Comparison of ENCODE assay signal across 12 mouse cellular contexts in the genomic region with DNA sequence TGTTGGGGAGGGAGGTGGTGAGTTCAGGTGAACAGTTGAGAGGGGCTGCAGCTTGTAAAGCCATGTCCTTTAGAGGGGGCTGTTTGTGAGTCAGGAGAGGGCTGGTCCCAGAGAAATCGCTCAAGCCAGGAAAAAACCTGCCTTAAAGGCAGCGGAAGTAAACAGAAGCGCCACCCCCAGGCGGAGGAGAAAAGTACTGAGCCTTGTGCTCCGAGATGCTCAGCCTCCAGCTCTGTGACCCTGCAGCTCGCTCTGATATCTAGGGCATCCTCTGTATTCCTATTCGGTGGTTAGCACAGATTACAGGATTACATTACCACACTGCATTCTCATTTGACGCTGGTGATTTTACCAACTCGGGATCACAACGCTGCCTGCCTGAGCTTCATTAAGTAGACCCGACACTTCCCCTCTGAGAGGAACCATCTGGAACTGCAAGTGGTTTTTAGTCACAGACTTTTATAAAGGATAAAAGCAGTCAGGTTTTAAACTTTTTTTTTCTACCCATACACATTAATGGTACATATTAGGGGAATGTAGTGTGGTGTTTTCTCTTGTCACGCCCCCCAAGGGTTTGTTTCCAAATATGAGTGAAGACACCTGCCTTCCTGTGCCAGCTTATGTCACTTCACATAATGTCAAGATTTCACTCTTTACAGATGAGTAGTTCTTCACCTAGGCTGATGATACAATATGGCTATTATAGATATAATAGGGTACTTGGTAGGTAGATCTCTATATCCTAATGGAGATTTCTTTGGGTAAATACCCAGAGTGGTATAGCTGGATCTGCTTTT.
DNase-seq lines count a peak whose midpoint lies in the region; ATAC-seq and TF ChIP-seq lines count a peak whose summit lies in the region.
"Had no signal": no experiment of that assay in that cellular context is flagged by ENCODE, and none has a peak within 500 bp of the region (broad histone marks: within the 10 kb centered on the region; RNA-seq: fewer than 3 reads in every experiment).

No protein-coding gene starts in this region.

- H3K9ac ChIP-seq in midbrain, postnatal 0 days (replicated peaks; ENCODE audit: low read length, poor library complexity, severe bottlenecking), result no peak overlapping the region
- H3K9ac ChIP-seq: embryonic facial prominence, embryonic 13.5 days had no signal

- DNase-seq in kidney, adult 9 months, result peak; percentile 1
- DNase-seq in kidney, postnatal 25 days, result no peak
- DNase-seq in midbrain, postnatal 0 days (ENCODE audit: low spot score), result peak; percentile 48
- no peak for DNase-seq in midbrain, embryonic 10.5 days (ENCODE audit: low spot score)
- DNase-seq in embryo, embryonic 10.5 days (ENCODE audit: low spot score), result peak; percentile 47
- DNase-seq in retina, adult 2 months (ENCODE audit: low read depth, low spot score), result peak; percentile 20
- DNase-seq in spleen, adult 18-20 months, result no peak
- no peak for DNase-seq in adrenal gland, adult 2 months
- DNase-seq: kidney, adult 11 months; lung, postnatal 36 days; right cerebral cortex, postnatal 25 days had no signal

- H3K9me3 ChIP-seq in midbrain, postnatal 0 days (ENCODE audit: low read length), result no peaks in the 10 kb centered on the region
- no peaks in the 10 kb centered on the region for H3K9me3 ChIP-seq in midbrain, embryonic 10.5 days (replicated peaks)

- 0 out of 2 replicates have a peak, but pooled peaks have one; percentile 52 for ATAC-seq in midbrain, postnatal 0 days (ENCODE audit: low FRiP score)

- 37% methylated on average over 12 of the region's 12 CpGs for WGBS in midbrain, postnatal 0 days
- WGBS in midbrain, embryonic 10.5 days, result 57% methylated on average over 12 of the region's 12 CpGs

- H3K27me3 ChIP-seq in midbrain, postnatal 0 days (ENCODE audit: insufficient read depth, low read length), result no peaks in the 10 kb centered on the region
- no peaks in the 10 kb centered on the region for H3K27me3 ChIP-seq in midbrain, embryonic 10.5 days (ENCODE audit: low read depth, poor library complexity, severe bottlenecking)

- no peak overlapping the region for H3K27ac ChIP-seq in midbrain, postnatal 0 days (ENCODE audit: low read depth, low read length)
- H3K27ac ChIP-seq in midbrain, embryonic 10.5 days (replicated peaks), result no peak overlapping the region
- H3K27ac ChIP-seq: embryonic facial prominence, embryonic 13.5 days had no signal

- H3K4me3 ChIP-seq in midbrain, postnatal 0 days (ENCODE audit: low read depth, low read length), result no peak overlapping the region
- H3K4me3 ChIP-seq in midbrain, embryonic 10.5 days, result no peak overlapping the region
- H3K4me3 ChIP-seq: embryonic facial prominence, embryonic 13.5 days had no signal

- no peaks in the 10 kb centered on the region for H3K36me3 ChIP-seq in midbrain, postnatal 0 days (ENCODE audit: insufficient read depth, low read length)
- H3K36me3 ChIP-seq in midbrain, embryonic 10.5 days, result no peaks in the 10 kb centered on the region
- H3K36me3 ChIP-seq: embryonic facial prominence, embryonic 13.5 days had no signal

- H3K4me1 ChIP-seq in midbrain, postnatal 0 days (ENCODE audit: insufficient read depth, low read length), result no peaks in the 10 kb centered on the region
- H3K4me1 ChIP-seq in midbrain, embryonic 10.5 days, result peaks cover 6% of the 10 kb centered on the region

- TF ChIP-seq CTCF in midbrain, postnatal 0 days (IDR thresholded peaks at IDR 0.05), result peak; percentile 50

- no peak overlapping the region for H3K4me2 ChIP-seq in midbrain, postnatal 0 days (ENCODE audit: low read depth, low read length, poor library complexity, severe bottlenecking)
- H3K4me2 ChIP-seq: embryonic facial prominence, embryonic 13.5 days had no signal

Comparison
In these comparisons a context has a peak if more than half of its experiments do, and no peak if none do; other contexts are left out.
1. DNase-seq: peak in kidney, adult 9 months (single experiment), midbrain, postnatal 0 days (single experiment), embryo, embryonic 10.5 days (single experiment) and retina, adult 2 months (single experiment); none in kidney, postnatal 25 days (0 of 2), midbrain, embryonic 10.5 days (single experiment), spleen, adult 18-20 months (0 of 2) and adrenal gland, adult 2 months (single experiment).